Mouse (Mus musculus): ENCODE measurements around the gene Atxn7l2. TPM values are rescaled to one million over a fixed set of nuclear protein-coding genes. Genes with fewer than 3 reads are reported as not detected.

The Atxn7l2 gene
- total and polyA plus RNA-seq, 2 experiments from 2014 or later = 16.1 to 22.5 TPM

- no peak for TF ChIP-seq CTCF (IDR thresholded peaks at IDR 0.05)
- no peaks in the 10 kb centered on the region for H3K9me3 ChIP-seq (ENCODE audit: low read length)
- ATAC-seq (ENCODE audit: low FRiP score) (peak; percentile 67), DNase-seq (ENCODE audit: low spot score) (peak; percentile 78)
- H3K4me3 ChIP-seq (ENCODE audit: low read depth, low read length) = peak within 1 kb of the TSS; percentile 42
- H3K27me3 ChIP-seq (ENCODE audit: insufficient read depth, low read length) = no peaks in the 10 kb centered on the region
- peak within 1 kb of the TSS; percentile 59 for H3K4me2 ChIP-seq (ENCODE audit: low read depth, low read length, poor library complexity, severe bottlenecking)
- H3K9ac ChIP-seq (replicated peaks; ENCODE audit: low read length, poor library complexity, severe bottlenecking) = peak within 1 kb of the TSS; percentile 72
- peaks cover 23% of the 10 kb centered on the region; the same call in 1 of the 2 replicates for H3K4me1 ChIP-seq (ENCODE audit: insufficient read depth, low read length)
- H3K36me3 ChIP-seq (ENCODE audit: insufficient read depth, low read length) = peaks cover 5% of the 10 kb centered on the region; the same call in 1 of the 2 replicates
- whole genome bisulfite sequencing = 40% methylated on average over 4 of the region's 4 CpGs
- peak within 1 kb of the TSS; percentile 70 for H3K27ac ChIP-seq (ENCODE audit: low read depth, low read length)
Measured at GRCm38 (mm10) chr3:108154656-108155055, 56.1 kb downstream of the Atxn7l2 start, which contains the start of gene Gpr61. Gene Gpr61, minus strand, starts transcription at chr3:108154882.

DNA sequence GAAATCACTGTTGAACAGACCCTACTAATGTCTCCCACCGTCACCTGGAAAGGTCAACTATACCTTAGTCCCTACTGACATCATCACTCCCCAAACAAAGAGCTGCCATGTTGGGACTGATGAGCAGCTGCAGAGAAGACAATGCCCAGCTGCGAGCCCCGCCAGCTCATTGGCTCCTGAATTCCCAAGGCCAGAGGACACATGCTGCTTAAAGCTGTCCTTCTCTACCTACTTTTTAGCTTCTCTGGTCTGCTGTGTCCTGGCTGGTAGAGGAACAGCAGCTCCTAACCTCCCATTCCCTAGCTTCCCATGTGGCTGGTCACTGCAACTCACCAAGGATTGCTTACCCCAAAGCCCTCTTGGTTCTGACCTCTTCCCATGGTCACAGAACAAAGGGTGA is 58.4 kb downstream of the Atxn7l2 start:
- TF ChIP-seq CTCF (IDR thresholded peaks at IDR 0.05) = no peak
- Histone ChIP-seq H3K27me3 (ENCODE audit: insufficient read depth, low read length) (no peaks in the 10 kb centered on the region), H3K9ac (replicated peaks; ENCODE audit: low read length, poor library complexity, severe bottlenecking) (no peak overlapping the region), H3K4me2 (ENCODE audit: low read depth, low read length, poor library complexity, severe bottlenecking) (no peak overlapping the region), H3K4me3 (ENCODE audit: low read depth, low read length) (no peak overlapping the region), H3K27ac (ENCODE audit: low read depth, low read length) (no peak overlapping the region), H3K4me1 (ENCODE audit: insufficient read depth, low read length) (0 out of 2 replicates have a peak, but pooled peaks cover 9% of the 10 kb centered on the region), H3K36me3 (ENCODE audit: insufficient read depth, low read length) (peaks cover 8% of the 10 kb centered on the region; the same call in 1 of the 2 replicates), H3K9me3 (ENCODE audit: low read length) (no peaks in the 10 kb centered on the region)
- 81% methylated on average over 3 of the region's 3 CpGs for WGBS
- DNase-seq (ENCODE audit: low spot score) = no peak
- no peak for ATAC-seq (ENCODE audit: low FRiP score)

Other genes starting within 250 kb of the Atxn7l2 start
- not detected in 2 replicates for gene Gstm3, start 241.7 kb downstream of the Atxn7l2 start, total RNA-seq (2014; rRNA removed)
- gene Gstm3, start 241.7 kb downstream of the Atxn7l2 start, polyA plus RNA-seq (2015; fragmentation: Nextera tagmentation; extraction: Ambion mirVana) = not detected in 2 replicates
- gene Gstm2, start 224.5 kb downstream of the Atxn7l2 start, total RNA-seq (2014; rRNA removed) = 8.5 and 10.2 TPM in 2 replicates
- 13.0 and 14.8 TPM in 2 replicates for gene Gstm2, start 224.5 kb downstream of the Atxn7l2 start, polyA plus RNA-seq (2015; fragmentation: Nextera tagmentation; extraction: Ambion mirVana)
- gene Gstm1, start 193.0 kb downstream of the Atxn7l2 start, total RNA-seq (2014; rRNA removed) = 105 and 142 TPM in 2 replicates
- 293 and 371 TPM in 2 replicates for gene Gstm1, start 193.0 kb downstream of the Atxn7l2 start, polyA plus RNA-seq (2015; fragmentation: Nextera tagmentation; extraction: Ambion mirVana)
- gene Gstm4, start 166.0 kb downstream of the Atxn7l2 start, total RNA-seq (2014; rRNA removed) = 4.1 and 4.5 TPM in 2 replicates
- gene Gstm4, start 166.0 kb downstream of the Atxn7l2 start, polyA plus RNA-seq (2015; fragmentation: Nextera tagmentation; extraction: Ambion mirVana) = 25.6 and 25.9 TPM in 2 replicates
- 58.4 and 79.8 TPM in 2 replicates for gene Ampd2, start 124.3 kb downstream of the Atxn7l2 start, total RNA-seq (2014; rRNA removed)
- 58.8 and 60.0 TPM in 2 replicates for gene Ampd2, start 124.3 kb downstream of the Atxn7l2 start, polyA plus RNA-seq (2015; fragmentation: Nextera tagmentation; extraction: Ambion mirVana)
- 0.28 TPM in 1 of 2 replicates, not detected in the other for gene Gnat2, start 118.1 kb downstream of the Atxn7l2 start, total RNA-seq (2014; rRNA removed)
- gene Gnat2, start 118.1 kb downstream of the Atxn7l2 start, polyA plus RNA-seq (2015; fragmentation: Nextera tagmentation; extraction: Ambion mirVana) = 0.26 and 0.28 TPM in 2 replicates
- 70.8 and 97.2 TPM in 2 replicates for gene Gnai3, start 64.8 kb downstream of the Atxn7l2 start, total RNA-seq (2014; rRNA removed)
- 87.4 and 93.6 TPM in 2 replicates for gene Gnai3, start 64.8 kb downstream of the Atxn7l2 start, polyA plus RNA-seq (2015; fragmentation: Nextera tagmentation; extraction: Ambion mirVana)
- gene Gpr61, start 56.1 kb downstream of the Atxn7l2 start, total RNA-seq (2014; rRNA removed) = 12.2 and 12.8 TPM in 2 replicates
- gene Gpr61, start 56.1 kb downstream of the Atxn7l2 start, polyA plus RNA-seq (2015; fragmentation: Nextera tagmentation; extraction: Ambion mirVana) = 7.8 and 8.4 TPM in 2 replicates
- 35.5 and 37.8 TPM in 2 replicates for gene Amigo1, start 24.6 kb downstream of the Atxn7l2 start, total RNA-seq (2014; rRNA removed)
- gene Amigo1, start 24.6 kb downstream of the Atxn7l2 start, polyA plus RNA-seq (2015; fragmentation: Nextera tagmentation; extraction: Ambion mirVana) = 12.2 and 12.6 TPM in 2 replicates
- 3.7 and 4.9 TPM in 2 replicates for gene Cyb561d1, start 9.7 kb downstream of the Atxn7l2 start, total RNA-seq (2014; rRNA removed)
- gene Cyb561d1, start 9.7 kb downstream of the Atxn7l2 start, polyA plus RNA-seq (2015; fragmentation: Nextera tagmentation; extraction: Ambion mirVana) = 3.5 and 4.0 TPM in 2 replicates
- gene Sypl2, start 15.7 kb upstream of the Atxn7l2 start, total RNA-seq (2014; rRNA removed) = 0.42 and 0.55 TPM in 2 replicates
- 0.10 and 0.17 TPM in 2 replicates for gene Sypl2, start 15.7 kb upstream of the Atxn7l2 start, polyA plus RNA-seq (2015; fragmentation: Nextera tagmentation; extraction: Ambion mirVana)
- gene Psma5, start 46.0 kb upstream of the Atxn7l2 start, total RNA-seq (2014; rRNA removed) = 93.3 and 102 TPM in 2 replicates
- 221 and 224 TPM in 2 replicates for gene Psma5, start 46.0 kb upstream of the Atxn7l2 start, polyA plus RNA-seq (2015; fragmentation: Nextera tagmentation; extraction: Ambion mirVana)
- gene Sort1, start 73.1 kb upstream of the Atxn7l2 start, total RNA-seq (2014; rRNA removed) = 68.4 and 80.3 TPM in 2 replicates
- gene Sort1, start 73.1 kb upstream of the Atxn7l2 start, polyA plus RNA-seq (2015; fragmentation: Nextera tagmentation; extraction: Ambion mirVana) = 11.2 and 12.7 TPM in 2 replicates
- not detected in 2 replicates for gene Mybphl, start 154.0 kb upstream of the Atxn7l2 start, total RNA-seq (2014; rRNA removed)
- gene Mybphl, start 154.0 kb upstream of the Atxn7l2 start, polyA plus RNA-seq (2015; fragmentation: Nextera tagmentation; extraction: Ambion mirVana) = 0.13 TPM in 1 of 2 replicates, not detected in the other
- 4.8 and 5.6 TPM in 2 replicates for gene Psrc1, start 172.9 kb upstream of the Atxn7l2 start, total RNA-seq (2014; rRNA removed)
- gene Psrc1, start 172.9 kb upstream of the Atxn7l2 start, polyA plus RNA-seq (2015; fragmentation: Nextera tagmentation; extraction: Ambion mirVana) = 1.8 and 3.2 TPM in 2 replicates
- 68.5 and 83.4 TPM in 2 replicates for gene Celsr2, start 204.6 kb upstream of the Atxn7l2 start, total RNA-seq (2014; rRNA removed)
- gene Celsr2, start 204.6 kb upstream of the Atxn7l2 start, polyA plus RNA-seq (2015; fragmentation: Nextera tagmentation; extraction: Ambion mirVana) = 19.0 and 24.4 TPM in 2 replicates
- gene Sars, start 234.3 kb upstream of the Atxn7l2 start, total RNA-seq (2014; rRNA removed) = 160 and 163 TPM in 2 replicates
- gene Sars, start 234.3 kb upstream of the Atxn7l2 start, polyA plus RNA-seq (2015; fragmentation: Nextera tagmentation; extraction: Ambion mirVana) = 223 and 225 TPM in 2 replicates

All from midbrain, postnatal 0 days (tissue).